Mouse (Mus musculus): ENCODE data around the gene Evi5.

DNA sequence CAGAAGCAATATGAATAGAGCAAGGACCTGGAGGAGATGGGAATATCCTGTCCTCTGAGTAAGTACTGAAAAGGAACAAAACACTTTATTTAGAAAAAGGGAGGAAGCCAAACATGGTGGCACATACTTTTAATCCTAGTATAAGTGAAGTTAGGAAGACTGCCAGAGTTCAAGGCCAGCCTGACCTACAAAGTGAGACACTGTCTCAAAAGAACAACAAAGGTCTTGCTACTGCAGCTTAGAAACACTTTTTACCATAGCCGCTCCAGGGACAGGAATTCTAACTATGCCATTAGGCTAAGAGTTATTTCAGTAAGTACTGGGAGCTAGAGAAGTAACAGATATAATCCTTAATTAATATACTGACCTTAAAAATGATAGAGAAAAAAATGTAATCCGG is 60.3 kb downstream of the Evi5 start:
- TF ChIP-seq CTCF (IDR thresholded peaks at IDR 0.05; ENCODE audit: control insufficient read depth, insufficient read depth, insufficient replicate concordance, low read depth, low read length) (no peak), POLR2A (IDR thresholded peaks at IDR 0.05; ENCODE audit: control insufficient read depth, low read depth, low read length) (no peak)
